Mouse (Mus musculus): ENCODE measurements around the gene Fastkd3. TPM values are rescaled to one million over a fixed set of nuclear protein-coding genes. Genes with fewer than 3 reads are reported as not detected.

Gene Fastkd3
- polyA plus RNA-seq, 1 experiment from 2014 or later = 19.9 TPM

GRCm38 (mm10) chr13:68582517-68582780, 415 bp downstream of the Fastkd3 start:
- WGBS = 0% methylated on average over 11 of the region's 11 CpGs
- DNase-seq (ENCODE audit: low spot score) = no peak
- H3K4me3 ChIP-seq (ENCODE audit: low read depth, low read length) = peak overlapping the region; percentile 89
- peaks cover 16% of the 10 kb centered on the region; the same call in 1 of the 2 replicates for H3K36me3 ChIP-seq (ENCODE audit: control insufficient read depth, insufficient read depth, low read length)
- H3K27me3 ChIP-seq (ENCODE audit: control insufficient read depth, insufficient read depth, low read length) = no peaks in the 10 kb centered on the region
- 0 out of 2 replicates have a peak, but pooled peaks cover 3% of the 10 kb centered on the region for H3K4me1 ChIP-seq (replicated peaks; ENCODE audit: control insufficient read depth, insufficient read depth)
- TF ChIP-seq EP300 (optimal IDR thresholded peaks at IDR 0.05) (no peak), CTCF (IDR thresholded peaks at IDR 0.05; ENCODE audit: low read depth) (no peak)
- H3K9ac ChIP-seq (ENCODE audit: low read length) = peak overlapping the region; percentile 84
- H3K27ac ChIP-seq (replicated peaks) = peak overlapping the region; percentile 83
- no peaks in the 10 kb centered on the region for H3K9me3 ChIP-seq (ENCODE audit: control insufficient read depth, low read length)
- peak overlapping the region; percentile 76 for H3K4me2 ChIP-seq (replicated peaks; ENCODE audit: low read depth)
- no peak; the same call in 1 of the 2 replicates for ATAC-seq (ENCODE audit: low FRiP score, low TSS enrichment)

- 86% methylated on average over 11 of the region's 11 CpGs for WGBS
- no peak overlapping the region for H3K4me3 ChIP-seq (ENCODE audit: low read depth, low read length)
- no peak overlapping the region for H3K9ac ChIP-seq (ENCODE audit: low read length)
- H3K9me3 ChIP-seq (ENCODE audit: control insufficient read depth, low read length) = no peaks in the 10 kb centered on the region
- no peak overlapping the region for H3K27ac ChIP-seq (replicated peaks)
- DNase-seq (ENCODE audit: low spot score) (no peak), ATAC-seq (ENCODE audit: low FRiP score, low TSS enrichment) (no peak)
- peaks cover 22% of the 10 kb centered on the region; the same call in 1 of the 2 replicates for H3K36me3 ChIP-seq (ENCODE audit: control insufficient read depth, insufficient read depth, low read length)
- H3K4me1 ChIP-seq (replicated peaks; ENCODE audit: control insufficient read depth, insufficient read depth) = 0 out of 2 replicates have a peak, but pooled peaks cover 3% of the 10 kb centered on the region
- H3K27me3 ChIP-seq (ENCODE audit: control insufficient read depth, insufficient read depth, low read length) = no peaks in the 10 kb centered on the region
- no peak overlapping the region for H3K4me2 ChIP-seq (replicated peaks; ENCODE audit: low read depth)
- TF ChIP-seq CTCF (IDR thresholded peaks at IDR 0.05; ENCODE audit: low read depth) (no peak), EP300 (optimal IDR thresholded peaks at IDR 0.05) (no peak)
Observed at GRCm38 (mm10) chr13:68583961-68584360, 1.9 kb downstream of the Fastkd3 start.

- no peak for TF ChIP-seq CTCF (IDR thresholded peaks at IDR 0.05; ENCODE audit: low read depth)
- no peak for TF ChIP-seq EP300 (optimal IDR thresholded peaks at IDR 0.05)
- Histone ChIP-seq H3K27ac (replicated peaks) (no peak overlapping the region), H3K9ac (ENCODE audit: low read length) (no peak overlapping the region), H3K4me3 (ENCODE audit: low read depth, low read length) (no peak overlapping the region), H3K9me3 (ENCODE audit: control insufficient read depth, low read length) (no peaks in the 10 kb centered on the region), H3K27me3 (ENCODE audit: control insufficient read depth, insufficient read depth, low read length) (no peaks in the 10 kb centered on the region), H3K36me3 (ENCODE audit: control insufficient read depth, insufficient read depth, low read length) (peaks cover 26% of the 10 kb centered on the region; the same call in 1 of the 2 replicates), H3K4me1 (replicated peaks; ENCODE audit: control insufficient read depth, insufficient read depth) (0 out of 2 replicates have a peak, but pooled peaks cover 3% of the 10 kb centered on the region), H3K4me2 (replicated peaks; ENCODE audit: low read depth) (no peak overlapping the region)
- 88% methylated on average over 7 of the region's 7 CpGs for WGBS
- DNase-seq (ENCODE audit: low spot score) = no peak
- ATAC-seq (ENCODE audit: low FRiP score, low TSS enrichment) = no peak
Observed at GRCm38 (mm10) chr13:68585441-68585840, 3.4 kb downstream of the Fastkd3 start.

GRCm38 (mm10) chr13:68588352-68588751, 6.3 kb downstream of the Fastkd3 start:
- H3K4me3 ChIP-seq (ENCODE audit: low read depth, low read length) = no peak overlapping the region
- ATAC-seq (ENCODE audit: low FRiP score, low TSS enrichment) (no peak), DNase-seq (ENCODE audit: low spot score) (no peak)
- no peak overlapping the region for H3K4me2 ChIP-seq (replicated peaks; ENCODE audit: low read depth)
- no peak for TF ChIP-seq CTCF (IDR thresholded peaks at IDR 0.05; ENCODE audit: low read depth)
- TF ChIP-seq EP300 (optimal IDR thresholded peaks at IDR 0.05) = no peak
- H3K9me3 ChIP-seq (ENCODE audit: control insufficient read depth, low read length) = no peaks in the 10 kb centered on the region
- H3K9ac ChIP-seq (ENCODE audit: low read length) = no peak overlapping the region
- no peaks in the 10 kb centered on the region for H3K4me1 ChIP-seq (replicated peaks; ENCODE audit: control insufficient read depth, insufficient read depth)
- no peaks in the 10 kb centered on the region for H3K27me3 ChIP-seq (ENCODE audit: control insufficient read depth, insufficient read depth, low read length)
- no peak overlapping the region for H3K27ac ChIP-seq (replicated peaks)
- H3K36me3 ChIP-seq (ENCODE audit: control insufficient read depth, insufficient read depth, low read length) = peaks cover 36% of the 10 kb centered on the region

GRCm38 (mm10) chr13:68593797-68594196, 11.8 kb downstream of the Fastkd3 start:
- no peak for ATAC-seq (ENCODE audit: low FRiP score, low TSS enrichment)
- H3K4me3 ChIP-seq (ENCODE audit: low read depth, low read length) = no peak overlapping the region
- H3K27ac ChIP-seq (replicated peaks) = no peak overlapping the region
- TF ChIP-seq EP300 (optimal IDR thresholded peaks at IDR 0.05) (no peak), CTCF (IDR thresholded peaks at IDR 0.05; ENCODE audit: low read depth) (peak; percentile 67)
- peaks cover 15% of the 10 kb centered on the region; the same call in 1 of the 2 replicates for H3K36me3 ChIP-seq (ENCODE audit: control insufficient read depth, insufficient read depth, low read length)
- DNase-seq (ENCODE audit: low spot score) = no peak
- no peaks in the 10 kb centered on the region for H3K4me1 ChIP-seq (replicated peaks; ENCODE audit: control insufficient read depth, insufficient read depth)
- no peaks in the 10 kb centered on the region for H3K27me3 ChIP-seq (ENCODE audit: control insufficient read depth, insufficient read depth, low read length)
- H3K4me2 ChIP-seq (replicated peaks; ENCODE audit: low read depth) = no peak overlapping the region
- no peaks in the 10 kb centered on the region for H3K9me3 ChIP-seq (ENCODE audit: control insufficient read depth, low read length)
- no peak overlapping the region for H3K9ac ChIP-seq (ENCODE audit: low read length)
- 81% methylated on average over 1 of the region's 1 CpGs for WGBS

- ATAC-seq (ENCODE audit: low FRiP score, low TSS enrichment) (no peak), DNase-seq (ENCODE audit: low spot score) (no peak)
Observed at GRCm38 (mm10) chr13:68597199-68597598, 15.2 kb downstream of the Fastkd3 start, which contains the start of gene 1700001L19Rik. TSS of gene 1700001L19Rik (plus strand) at chr13:68597421.

More at GRCm38 (mm10) chr13:68597199-68597598, 15.2 kb downstream of the Fastkd3 start, which contains the start of gene 1700001L19Rik:
- no peak within 1 kb of the TSS for H3K27ac ChIP-seq (replicated peaks)
- no peak within 1 kb of the TSS for H3K4me3 ChIP-seq (ENCODE audit: low read depth, low read length)
- no peaks in the 10 kb centered on the region for H3K4me1 ChIP-seq (replicated peaks; ENCODE audit: control insufficient read depth, insufficient read depth)
- H3K4me2 ChIP-seq (replicated peaks; ENCODE audit: low read depth) = peak within 1 kb of the TSS; percentile 32; the same call in 1 of the 2 replicates
- WGBS = 11% methylated on average over 10 of the region's 10 CpGs
- no peaks in the 10 kb centered on the region for H3K9me3 ChIP-seq (ENCODE audit: control insufficient read depth, low read length)
- peaks cover 6% of the 10 kb centered on the region; the same call in 1 of the 2 replicates for H3K36me3 ChIP-seq (ENCODE audit: control insufficient read depth, insufficient read depth, low read length)
- no peaks in the 10 kb centered on the region for H3K27me3 ChIP-seq (ENCODE audit: control insufficient read depth, insufficient read depth, low read length)
- no peak for TF ChIP-seq CTCF (IDR thresholded peaks at IDR 0.05; ENCODE audit: low read depth)
- no peak for TF ChIP-seq EP300 (optimal IDR thresholded peaks at IDR 0.05)
- H3K9ac ChIP-seq (ENCODE audit: low read length) = peak within 1 kb of the TSS; percentile 8; the same call in 1 of the 2 replicates
